Mouse (Mus musculus) hindbrain, embryonic 16.5 days (tissue): ENCODE data around the gene Mavs. TPM values are rescaled to one million over a fixed set of nuclear protein-coding genes. Genes with fewer than 3 reads are reported as not detected.
A peak's percentile ranks its signal among the peaks of the same experiment; 100 is the strongest.
"Not testable (repeated sequence)": the region's sequence is repeated elsewhere in the genome, so short reads cannot be mapped to it uniquely, and the experiment has no call there.

ENCODE experiments used
- ATAC-seq: fragments of 200-750 bp; cut with Nextera tagmentation; 2 replicates; pipeline ENCODE4 v1.8.0; 2017; ENCODE audit warnings: moderate TSS enrichment, moderate library complexity
- H3K27ac ChIP-seq: fragments of 300-500 bp; sonication (generic); 2 replicates; pipeline ENCODE4 v1.5.1; 2014; ENCODE audit warnings: low read depth, mild to moderate bottlenecking, control low read depth, low read length, moderate library complexity
- H3K27me3 ChIP-seq: fragments of 300-500 bp; sonication (generic); replicated peaks from 2 replicates; pipeline ENCODE4 v1.6.1; 2014; ENCODE audit warnings: low read length; ENCODE audit not compliant: control insufficient read depth, insufficient read depth
- H3K36me3 ChIP-seq: fragments of 300-500 bp; sonication (generic); 2 replicates; pipeline ENCODE4 v1.6.1; 2014; ENCODE audit warnings: mild to moderate bottlenecking, low read length, moderate library complexity, mixed read lengths; ENCODE audit not compliant: control insufficient read depth, insufficient read depth
- H3K4me1 ChIP-seq: fragments of 300-500 bp; sonication (generic); 2 replicates; pipeline ENCODE4 v1.6.1; 2014; ENCODE audit warnings: low read depth, low read length; ENCODE audit not compliant: control insufficient read depth, insufficient read depth
- H3K4me2 ChIP-seq: fragments of 300-500 bp; sonication (generic); 2 replicates; pipeline ENCODE4 v1.6.1; 2014; ENCODE audit warnings: mild to moderate bottlenecking, low read length, control low read depth, moderate library complexity
- H3K4me3 ChIP-seq: fragments of 300-500 bp; sonication (generic); 2 replicates; pipeline ENCODE4 v1.5.1; 2014; ENCODE audit warnings: mild to moderate bottlenecking, low read length, control low read depth, moderate library complexity
- H3K9ac ChIP-seq: fragments of 300-500 bp; sonication (generic); 2 replicates; pipeline ENCODE4 v1.6.1; 2014; ENCODE audit warnings: low read depth, mild to moderate bottlenecking, control low read depth, low read length, moderate library complexity
- H3K9me3 ChIP-seq: fragments of 300-500 bp; sonication (generic); 2 replicates; pipeline ENCODE4 v1.6.1; 2014; ENCODE audit warnings: mild to moderate bottlenecking, low read length, moderate library complexity; ENCODE audit not compliant: control insufficient read depth
- WGBS: fragments of 180-500 bp; shearing (Covaris S2); extraction: QIAGEN DNeasy Blood & Tissue Kit; methylation state at CpG from one replicate; pipeline ENCODE4 v1.1.7; 2014; 5-methylcytosine and 5-hydroxymethylcytosine counted together
- polyA plus RNA-seq: library from polyadenylated mRNA; unstranded; fragments of >200 nt; fragmentation: Nextera tagmentation; extraction: Ambion mirVana; gene quantifications from 2 replicates; pipeline ENCODE4 v1.2.1, GENCODE M21; 2015

Mavs gene
- polyA plus RNA-seq, 1 experiment from 2014 or later, result 8.9 TPM

DNA sequence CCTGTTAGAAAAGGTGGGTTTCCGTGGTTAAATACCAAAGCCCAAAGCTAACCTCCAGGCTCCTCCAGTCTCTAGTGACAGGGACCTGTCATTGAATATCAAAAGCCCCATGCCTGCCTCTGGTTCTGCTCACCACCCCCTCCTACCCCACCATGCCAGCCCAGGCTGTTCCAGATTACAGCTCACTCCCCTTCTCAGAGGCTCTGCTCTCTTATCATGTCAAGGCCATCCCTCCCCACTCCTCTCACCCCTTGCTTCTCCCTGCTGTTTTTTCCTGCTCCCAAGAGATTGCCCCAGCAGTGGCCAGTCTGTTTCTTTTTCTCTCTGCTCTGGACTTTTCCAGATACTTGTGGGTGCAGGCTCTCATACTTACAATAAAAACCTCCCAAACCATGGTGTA, 10.3 kb upstream of the Mavs start:
- H3K4me3 ChIP-seq, result no peak overlapping the region
- H3K27me3 ChIP-seq, result no peaks in the 10 kb centered on the region
- ATAC-seq, result no peak
- H3K9me3 ChIP-seq, result no peaks in the 10 kb centered on the region
- WGBS, result 58% methylated on average over 1 of the region's 1 CpGs
- no peak overlapping the region for H3K9ac ChIP-seq
- H3K36me3 ChIP-seq, result no peaks in the 10 kb centered on the region
- no peaks in the 10 kb centered on the region for H3K4me1 ChIP-seq
- no peak overlapping the region for H3K27ac ChIP-seq
- H3K4me2 ChIP-seq, result no peak overlapping the region

GRCm38 (mm10) chr2:131225178-131225577, 8.7 kb upstream of the Mavs start:
- H3K9me3 ChIP-seq, result no peaks in the 10 kb centered on the region
- no peaks in the 10 kb centered on the region for H3K4me1 ChIP-seq
- no peak overlapping the region for H3K27ac ChIP-seq
- no peak overlapping the region for H3K4me3 ChIP-seq
- H3K4me2 ChIP-seq, result no peak overlapping the region
- H3K9ac ChIP-seq, result no peak overlapping the region
- no peaks in the 10 kb centered on the region for H3K27me3 ChIP-seq
- no peaks in the 10 kb centered on the region for H3K36me3 ChIP-seq
- no peak for ATAC-seq
- WGBS, result 84% methylated on average over 6 of the region's 6 CpGs

- H3K9ac ChIP-seq, ATAC-seq, H3K27ac ChIP-seq, H3K4me1 ChIP-seq, H3K27me3 ChIP-seq, H3K4me3 ChIP-seq, H3K36me3 ChIP-seq, H3K9me3 ChIP-seq, H3K4me2 ChIP-seq: not testable (repeated sequence)
- 83% methylated on average over 2 of the region's 2 CpGs for WGBS
Measured at GRCm38 (mm10) chr2:131226669-131227068, 7.2 kb upstream of the Mavs start.

- 91% methylated on average over 3 of the region's 3 CpGs for WGBS
- H3K4me2 ChIP-seq, result no peak overlapping the region
- no peaks in the 10 kb centered on the region for H3K36me3 ChIP-seq
- H3K9ac ChIP-seq, result no peak overlapping the region
- no peaks in the 10 kb centered on the region for H3K27me3 ChIP-seq
- H3K4me1 ChIP-seq, result no peaks in the 10 kb centered on the region
- no peak overlapping the region for H3K27ac ChIP-seq
- no peaks in the 10 kb centered on the region for H3K9me3 ChIP-seq
- ATAC-seq, result no peak
- H3K4me3 ChIP-seq, result no peak overlapping the region
Measured at GRCm38 (mm10) chr2:131227243-131227642, 6.6 kb upstream of the Mavs start.

DNA sequence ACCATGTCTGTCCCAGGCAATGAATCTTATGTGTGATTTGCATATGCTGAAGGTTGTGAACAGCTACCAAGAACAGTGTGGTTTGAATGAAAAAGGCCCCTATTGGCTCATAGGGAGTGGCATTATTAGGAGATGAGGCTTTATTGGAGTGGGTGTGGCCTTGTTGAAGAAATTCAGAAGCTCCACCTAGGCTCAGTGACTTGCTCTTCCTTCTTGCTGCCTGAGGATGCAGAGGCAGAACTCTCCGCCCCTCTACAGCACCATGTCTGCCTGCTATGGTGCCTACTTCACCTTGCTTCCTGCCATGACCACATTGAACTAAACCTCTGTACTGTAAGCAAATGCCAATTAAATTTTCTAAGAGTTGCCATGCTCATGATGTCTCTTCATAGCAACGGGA, 1.3 kb upstream of the Mavs start:
- Histone ChIP-seq H3K4me3 (no peak overlapping the region), H3K4me2 (no peak overlapping the region), H3K27ac (no peak overlapping the region), H3K9me3 (no peaks in the 10 kb centered on the region), H3K27me3 (no peaks in the 10 kb centered on the region), H3K4me1 (peaks cover 8% of the 10 kb centered on the region), H3K36me3 (no peaks in the 10 kb centered on the region), H3K9ac (no peak overlapping the region)
- no peak for ATAC-seq
- 93% methylated on average over 2 of the region's 2 CpGs for WGBS

- H3K9ac ChIP-seq, result peak overlapping the region; percentile 70
- peak overlapping the region; percentile 96 for H3K4me2 ChIP-seq
- peaks cover 8% of the 10 kb centered on the region for H3K4me1 ChIP-seq
- no peak for ATAC-seq
- H3K36me3 ChIP-seq, result no peaks in the 10 kb centered on the region
- 11% methylated on average over 26 of the region's 28 CpGs for WGBS
- H3K9me3 ChIP-seq, result no peaks in the 10 kb centered on the region
- H3K4me3 ChIP-seq, result peak overlapping the region; percentile 62
- no peaks in the 10 kb centered on the region for H3K27me3 ChIP-seq
- peak overlapping the region; percentile 9; the same call in 1 of the 2 replicates for H3K27ac ChIP-seq
Measured at GRCm38 (mm10) chr2:131234127-131234650, 326 bp downstream of the Mavs start.

- H3K4me3 ChIP-seq, result no peak overlapping the region
- 85% methylated on average over 7 of the region's 7 CpGs for WGBS
- no peaks in the 10 kb centered on the region for H3K27me3 ChIP-seq
- H3K27ac ChIP-seq, result no peak overlapping the region
- H3K9me3 ChIP-seq, result no peaks in the 10 kb centered on the region
- ATAC-seq, result no peak
- peak overlapping the region; percentile 96 for H3K4me2 ChIP-seq
- peaks cover 8% of the 10 kb centered on the region for H3K4me1 ChIP-seq
- H3K36me3 ChIP-seq, result no peaks in the 10 kb centered on the region
- H3K9ac ChIP-seq, result 0 out of 2 replicates have a peak overlapping the region, but pooled peaks have one; percentile 15
Measured at GRCm38 (mm10) chr2:131234970-131235635, 1.2 kb downstream of the Mavs start.

- Histone ChIP-seq H3K9me3 (no peaks in the 10 kb centered on the region), H3K4me2 (no peak overlapping the region), H3K9ac (no peak overlapping the region), H3K27ac (no peak overlapping the region), H3K4me3 (no peak overlapping the region), H3K4me1 (no peaks in the 10 kb centered on the region), H3K36me3 (no peaks in the 10 kb centered on the region), H3K27me3 (no peaks in the 10 kb centered on the region)
- no peak for ATAC-seq
Measured at GRCm38 (mm10) chr2:131242180-131242579, 8.3 kb downstream of the Mavs start.

DNA sequence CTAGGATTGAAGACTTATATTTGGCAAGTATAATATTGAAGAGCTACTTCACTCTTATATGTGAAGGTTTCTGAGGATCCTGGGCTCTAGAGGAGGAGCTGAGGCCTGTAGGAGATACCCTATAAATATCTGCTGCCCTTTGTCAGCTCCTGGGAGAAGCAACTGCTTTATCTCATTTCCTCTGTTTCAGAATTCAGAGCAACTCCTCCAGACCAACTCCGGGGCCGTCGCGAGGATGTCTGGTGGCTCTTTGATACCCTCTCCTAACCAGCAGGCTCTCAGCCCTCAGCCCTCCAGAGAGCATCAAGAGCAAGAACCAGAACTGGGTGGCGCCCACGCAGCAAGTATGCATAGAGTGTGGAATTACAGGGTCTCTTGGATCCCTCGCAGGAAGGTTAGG, 9.1 kb downstream of the Mavs start:
- no peaks in the 10 kb centered on the region for H3K27me3 ChIP-seq
- no peaks in the 10 kb centered on the region for H3K9me3 ChIP-seq
- 91% methylated on average over 7 of the region's 7 CpGs for WGBS
- no peaks in the 10 kb centered on the region for H3K36me3 ChIP-seq
- no peak overlapping the region for H3K9ac ChIP-seq
- no peak for ATAC-seq
- no peak overlapping the region for H3K4me3 ChIP-seq
- no peak overlapping the region for H3K4me2 ChIP-seq
- no peak overlapping the region for H3K27ac ChIP-seq
- no peaks in the 10 kb centered on the region for H3K4me1 ChIP-seq
